Mouse (Mus musculus) bone marrow macrophage, adult 2 months (primary cell): ENCODE measurements around the gene Tcaf1. TPM values are rescaled to one million over a fixed set of nuclear protein-coding genes. Genes with fewer than 3 reads are reported as not detected.
A peak's percentile ranks its signal among the peaks of the same experiment; 100 is the strongest.

Experiments used
- H3K27ac ChIP-seq: 2 replicates; pipeline ENCODE4 v1.5.1; 2012; ENCODE audit warnings: low read depth, low read length; ENCODE audit not compliant: insufficient read depth
- H3K4me1 ChIP-seq: 2 replicates; pipeline ENCODE4 v1.6.1; 2012; ENCODE audit warnings: low read length; ENCODE audit not compliant: control insufficient read depth, insufficient read depth
- H3K4me3 ChIP-seq: 2 replicates; pipeline ENCODE4 v1.5.1; 2012; ENCODE audit warnings: mild to moderate bottlenecking, low read length, moderate library complexity; ENCODE audit not compliant: insufficient read depth
- CTCF ChIP-seq: IDR thresholded peaks from 2 replicates; pipeline ENCODE4 v1.5.1; 2012; ENCODE audit warnings: low read depth, mild to moderate bottlenecking, low read length, moderate library complexity
- POLR2A ChIP-seq: IDR thresholded peaks from 2 replicates; pipeline ENCODE4 v1.6.1; 2012; ENCODE audit warnings: mild to moderate bottlenecking, low read depth, low read length, borderline replicate concordance
- polyA plus RNA-seq: library from polyadenylated mRNA; stranded (reverse); fragments of >200 nt; gene quantifications from 2 replicates; pipeline ENCODE4 v1.2.4, GENCODE M21; 2012; ENCODE audit not compliant: missing spikeins, insufficient read depth, insufficient read length

Tcaf1 gene
- polyA plus RNA-seq, 1 experiment: 1.4 TPM

GRCm38 (mm10) chr6:42687907-42688306, 22.0 kb downstream of the Tcaf1 start:
- Histone ChIP-seq H3K27ac (no peak overlapping the region), H3K4me3 (no peak overlapping the region), H3K4me1 (no peaks in the 10 kb centered on the region)
- TF ChIP-seq POLR2A: no peak
- no peak for TF ChIP-seq CTCF

GRCm38 (mm10) chr6:42680077-42680476, 29.8 kb downstream of the Tcaf1 start:
- Histone ChIP-seq H3K4me3 (no peak overlapping the region), H3K27ac (no peak overlapping the region), H3K4me1 (no peaks in the 10 kb centered on the region)
- TF ChIP-seq POLR2A (no peak), CTCF (no peak)

DNA sequence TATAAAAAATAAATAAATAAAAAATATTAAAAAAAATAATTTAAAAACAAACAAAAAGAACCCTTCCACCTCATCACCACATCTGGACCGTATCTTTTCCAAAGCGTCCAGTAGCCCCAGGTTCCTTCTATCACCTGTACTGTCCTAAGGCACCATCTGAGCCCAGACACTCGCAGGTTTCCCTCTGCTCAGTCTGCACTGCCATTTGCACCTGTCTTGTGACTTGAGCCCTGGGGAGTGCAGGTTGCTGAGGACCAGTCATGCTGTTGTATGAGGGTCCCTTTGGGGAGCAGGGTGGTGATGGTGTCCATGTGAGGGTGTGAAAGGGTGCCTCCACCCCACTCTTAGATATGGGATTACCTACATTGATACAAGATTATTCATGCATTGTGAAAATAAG, 33.9 kb downstream of the Tcaf1 start:
- Histone ChIP-seq H3K4me1 (no peaks in the 10 kb centered on the region), H3K27ac (no peak overlapping the region), H3K4me3 (no peak overlapping the region)
- TF ChIP-seq POLR2A: no peak

GRCm38 (mm10) chr6:42671767-42672166, 38.1 kb downstream of the Tcaf1 start:
- no peak overlapping the region for H3K27ac ChIP-seq
- H3K4me3 ChIP-seq: no peak overlapping the region
- no peaks in the 10 kb centered on the region for H3K4me1 ChIP-seq
- TF ChIP-seq POLR2A (no peak), CTCF (no peak)

DNA sequence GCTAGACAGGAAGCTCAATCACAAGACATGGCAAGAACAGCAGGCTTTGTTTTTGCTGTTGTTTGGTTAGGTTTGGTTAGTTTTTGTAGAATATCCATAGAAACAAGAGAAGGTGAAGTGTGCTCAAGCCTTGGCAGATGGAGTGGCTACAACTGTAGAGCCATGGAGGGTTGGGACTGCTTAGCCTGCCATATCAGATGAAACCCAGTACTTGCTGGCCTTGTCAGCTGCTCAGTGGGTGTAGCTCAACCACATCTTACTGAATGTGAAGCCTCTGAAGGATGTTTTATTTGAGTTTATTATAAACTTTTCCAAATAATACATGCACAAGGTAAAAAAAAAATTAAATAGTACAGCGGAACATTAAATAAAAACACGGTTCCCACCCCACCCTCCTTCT, 42.2 kb downstream of the Tcaf1 start:
- Histone ChIP-seq H3K4me1 (no peaks in the 10 kb centered on the region), H3K27ac (no peak overlapping the region), H3K4me3 (no peak overlapping the region)
- no peak for TF ChIP-seq CTCF
- TF ChIP-seq POLR2A: no peak

DNA sequence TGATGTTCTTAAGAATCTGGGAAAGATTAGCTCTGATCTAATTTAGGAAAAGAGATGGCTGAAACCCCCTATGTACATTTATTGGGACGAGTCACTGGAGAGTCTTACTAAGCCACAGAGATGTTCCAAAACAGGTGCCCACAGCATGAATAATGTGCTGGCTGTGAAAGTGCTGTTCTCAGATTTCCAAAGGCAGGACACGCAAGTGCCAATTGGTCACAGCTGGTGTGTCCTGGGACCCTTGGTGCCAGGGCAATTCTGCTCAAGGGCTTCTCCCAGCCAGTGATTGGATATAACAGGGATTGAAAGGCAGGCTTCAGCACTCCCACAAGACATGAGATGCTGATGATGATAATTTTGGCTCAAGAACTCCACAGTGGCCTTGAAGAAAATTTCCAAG, 48.1 kb downstream of the Tcaf1 start:
- H3K4me3 ChIP-seq: no peak overlapping the region
- no peak for TF ChIP-seq POLR2A
- no peak for TF ChIP-seq CTCF
- H3K4me1 ChIP-seq: no peaks in the 10 kb centered on the region
- no peak overlapping the region for H3K27ac ChIP-seq

- Histone ChIP-seq H3K27ac (no peak within 1 kb of the TSS), H3K4me3 (no peak within 1 kb of the TSS), H3K4me1 (no peaks in the 10 kb centered on the region)
- TF ChIP-seq CTCF (0 out of 2 replicates have a peak, but pooled peaks have one; percentile 34), POLR2A (no peak)
Measured at GRCm38 (mm10) chr6:42644912-42645549, 64.9 kb downstream of the Tcaf1 start, which contains the start of gene Tcaf2. TSS of gene Tcaf2 (minus strand) at chr6:42645254.

DNA sequence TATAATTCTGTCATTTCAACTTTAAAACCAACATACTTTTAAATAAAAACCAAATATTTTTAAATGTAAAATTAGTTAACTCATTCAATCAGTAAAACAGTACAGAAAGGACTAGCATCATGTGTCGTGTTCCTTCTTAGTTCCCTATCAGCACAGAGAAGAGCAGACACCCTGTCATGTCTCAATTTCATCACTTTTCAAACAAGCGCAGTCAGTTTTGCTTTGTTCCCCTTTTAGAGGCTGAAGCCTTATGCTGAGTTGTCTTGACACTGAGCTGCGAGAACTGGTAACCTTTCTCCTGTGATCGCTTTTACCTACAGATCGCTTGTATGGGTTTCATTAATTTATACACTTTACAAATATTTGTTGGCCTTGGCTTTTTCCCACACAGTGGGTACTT, 75.5 kb downstream of the Tcaf1 start:
- Histone ChIP-seq H3K27ac (no peak overlapping the region), H3K4me3 (no peak overlapping the region), H3K4me1 (no peaks in the 10 kb centered on the region)
- no peak for TF ChIP-seq POLR2A
- no peak for TF ChIP-seq CTCF

DNA sequence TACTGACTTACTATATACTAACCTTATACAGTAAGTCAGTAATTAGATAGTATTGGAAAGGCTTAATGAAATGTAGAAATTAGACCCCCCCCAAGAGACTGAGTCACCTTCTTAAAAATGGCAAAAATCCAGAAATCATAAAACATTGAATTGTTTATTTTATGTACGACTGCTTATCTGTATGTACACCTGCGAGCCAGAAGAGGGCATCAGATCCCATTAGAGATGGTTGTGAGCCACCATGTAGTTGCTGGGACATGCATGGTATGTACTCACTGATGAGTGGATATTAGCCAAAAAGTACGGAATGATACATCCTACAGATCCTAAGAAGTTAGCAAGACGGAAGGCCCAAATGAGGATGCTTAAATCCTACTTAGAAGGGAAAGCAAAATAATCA, 78.5 kb downstream of the Tcaf1 start:
- Histone ChIP-seq H3K27ac (no peak overlapping the region), H3K4me1 (no peaks in the 10 kb centered on the region)
- TF ChIP-seq POLR2A: no peak
- no peak for TF ChIP-seq CTCF

More for the DNA sequence above, 78.5 kb downstream of the Tcaf1 start:
- no peak overlapping the region for H3K4me3 ChIP-seq

Other genes starting within 250 kb of the Tcaf1 start
- gene Olfr458, start 244.9 kb downstream of the Tcaf1 start, polyA plus RNA-seq: not detected in 2 replicates
- not detected in 2 replicates for gene Olfr457, start 233.8 kb downstream of the Tcaf1 start, polyA plus RNA-seq
- gene Olfr456, start 222.9 kb downstream of the Tcaf1 start, polyA plus RNA-seq: not detected in 2 replicates
- gene Olfr455, start 162.5 kb downstream of the Tcaf1 start, polyA plus RNA-seq: not detected in 2 replicates
- gene Tcaf3, start 112.4 kb downstream of the Tcaf1 start, polyA plus RNA-seq: not detected in 2 replicates
- not detected in 2 replicates for gene Tcaf2, start 64.8 kb downstream of the Tcaf1 start, polyA plus RNA-seq
- gene Olfr453, start 29.3 kb upstream of the Tcaf1 start, polyA plus RNA-seq: not detected in 2 replicates
- not detected in 2 replicates for gene Olfr38, start 46.3 kb upstream of the Tcaf1 start, polyA plus RNA-seq
- gene Olfr452, start 75.0 kb upstream of the Tcaf1 start, polyA plus RNA-seq: not detected in 2 replicates
- not detected in 2 replicates for gene Olfr450, start 101.9 kb upstream of the Tcaf1 start, polyA plus RNA-seq
- gene Olfr449, start 124.3 kb upstream of the Tcaf1 start, polyA plus RNA-seq: not detected in 2 replicates
- not detected in 2 replicates for gene Olfr448, start 180.4 kb upstream of the Tcaf1 start, polyA plus RNA-seq
- not detected in 2 replicates for gene Olfr447, start 198.8 kb upstream of the Tcaf1 start, polyA plus RNA-seq
- gene Olfr446, start 211.3 kb upstream of the Tcaf1 start, polyA plus RNA-seq: not detected in 2 replicates
- not detected in 2 replicates for gene Olfr444, start 239.0 kb upstream of the Tcaf1 start, polyA plus RNA-seq